ENCODE assay signal across 12 mouse cellular contexts in genomic region chr9:103691847-103692246, GRCm38 (mm10).
DNase-seq lines count a peak whose midpoint lies in the region; ATAC-seq and TF ChIP-seq lines count a peak whose summit lies in the region.
"Had no signal": no experiment of that assay in that cellular context is flagged by ENCODE, and none has a peak within 500 bp of the region (broad histone marks: within the 10 kb centered on the region; RNA-seq: fewer than 3 reads in every experiment).

No protein-coding gene starts in this region.

- 0 out of 2 replicates have a peak overlapping the region, but pooled peaks have one; percentile 8 for H3K27ac ChIP-seq in forebrain, embryonic 12.5 days
- no peak overlapping the region; the same call in 1 of the 2 replicates for H3K27ac ChIP-seq in forebrain, embryonic 15.5 days (replicated peaks)
- peak overlapping the region; percentile 32 to 79 for H3K27ac ChIP-seq in heart, embryonic 14.5 days (replicated peaks in 1 of 2; ENCODE audit: control insufficient read depth in 1 of 2, insufficient read depth in 1 of 2, low read depth in 2 of 2, low read length in 2 of 2)
- no peak overlapping the region for H3K27ac ChIP-seq in heart, adult 2 months
- H3K27ac ChIP-seq: embryonic facial prominence, embryonic 15.5 days had no signal

- H3K9ac ChIP-seq in forebrain, embryonic 12.5 days: no peak overlapping the region
- H3K9ac ChIP-seq in forebrain, embryonic 15.5 days (replicated peaks): no peak overlapping the region
- H3K9ac ChIP-seq in heart, embryonic 14.5 days (ENCODE audit: low read length): no peak overlapping the region
- no peak overlapping the region for H3K9ac ChIP-seq in heart, adult 2 months (ENCODE audit: low read depth, low read length)
- H3K9ac ChIP-seq: embryonic facial prominence, embryonic 15.5 days had no signal

- intact Hi-C loops in heart, adult 2 months (cut with DNase I): no loop called here

- H3K4me2 ChIP-seq in forebrain, embryonic 12.5 days: no peak overlapping the region
- H3K4me2 ChIP-seq in forebrain, embryonic 15.5 days (replicated peaks): no peak overlapping the region
- no peak overlapping the region for H3K4me2 ChIP-seq in heart, embryonic 14.5 days (ENCODE audit: low read length)
- H3K4me2 ChIP-seq: embryonic facial prominence, embryonic 15.5 days; liver, embryonic 11.5 days had no signal

- no peaks in the 10 kb centered on the region for H3K36me3 ChIP-seq in forebrain, embryonic 12.5 days (replicated peaks)
- H3K36me3 ChIP-seq in forebrain, embryonic 15.5 days: no peaks in the 10 kb centered on the region
- no peaks in the 10 kb centered on the region for H3K36me3 ChIP-seq in heart, embryonic 14.5 days (ENCODE audit: control insufficient read depth, insufficient read depth, low read length)
- H3K36me3 ChIP-seq in heart, adult 2 months (ENCODE audit: control insufficient read depth, insufficient read depth, low read length): no peaks in the 10 kb centered on the region
- H3K36me3 ChIP-seq: embryonic facial prominence, embryonic 15.5 days had no signal

- no peak for DNase-seq in heart, adult 2 months
- DNase-seq in right cerebral cortex, adult 18-20 months: peak; percentile 78
- DNase-seq in right cerebral cortex, postnatal 4 days: no peak
- no peak for DNase-seq in kidney, postnatal 25 days
- DNase-seq in urinary bladder, postnatal 14 days (ENCODE audit: low spot score): no peak
- DNase-seq: cerebellum, adult 18-20 months had no signal

- H3K4me1 ChIP-seq in forebrain, embryonic 12.5 days: peaks cover 19% of the 10 kb centered on the region
- H3K4me1 ChIP-seq in forebrain, embryonic 15.5 days: peaks cover 49% of the 10 kb centered on the region
- H3K4me1 ChIP-seq in heart, embryonic 14.5 days (ENCODE audit: control insufficient read depth in 2 of 2, insufficient read depth in 2 of 2, low read length in 2 of 2): peaks cover 31 to 71% of the 10 kb centered on the region in 2 experiments
- H3K4me1 ChIP-seq in heart, adult 2 months (ENCODE audit: control insufficient read depth, insufficient read depth, low read length): peaks cover 3% of the 10 kb centered on the region; the same call in 1 of the 2 replicates
- H3K4me1 ChIP-seq: megakaryocyte, embryonic 14.5 days had no signal

- TF ChIP-seq CTCF in heart, adult 2 months (IDR thresholded peaks at IDR 0.05): no peak

- H3K27me3 ChIP-seq in forebrain, embryonic 12.5 days: 0 out of 2 replicates have a peak, but pooled peaks cover 4% of the 10 kb centered on the region
- no peaks in the 10 kb centered on the region for H3K27me3 ChIP-seq in forebrain, embryonic 15.5 days
- no peaks in the 10 kb centered on the region for H3K27me3 ChIP-seq in heart, embryonic 14.5 days (ENCODE audit: control insufficient read depth, insufficient read depth, low read length)
- H3K27me3 ChIP-seq in heart, adult 2 months (ENCODE audit: control insufficient read depth, insufficient read depth, low read length): no peaks in the 10 kb centered on the region
- H3K27me3 ChIP-seq: embryonic facial prominence, embryonic 15.5 days; megakaryocyte, embryonic 14.5 days had no signal

- ATAC-seq in forebrain, embryonic 12.5 days (ENCODE audit: low FRiP score): no peak
- ATAC-seq in forebrain, embryonic 15.5 days (replicated peaks): no peak
- ATAC-seq in heart, embryonic 14.5 days (ENCODE audit: insufficient number of reproducible peaks, insufficient read depth, low FRiP score, low read depth): no peak

- no peaks in the 10 kb centered on the region for H3K79me2 ChIP-seq in heart, adult 2 months (replicated peaks; ENCODE audit: control insufficient read depth, insufficient read depth, low read length)

- TF ChIP-seq EP300 in heart, adult 2 months (IDR thresholded peaks at IDR 0.05; ENCODE audit: insufficient read depth, low read depth, low read length): no peak

- H3K9me3 ChIP-seq in forebrain, embryonic 12.5 days: no peaks in the 10 kb centered on the region
- H3K9me3 ChIP-seq in forebrain, embryonic 15.5 days: no peaks in the 10 kb centered on the region
- H3K9me3 ChIP-seq in heart, embryonic 14.5 days (ENCODE audit: control insufficient read depth, low read length): peaks cover 3% of the 10 kb centered on the region; the same call in 1 of the 2 replicates
- H3K9me3 ChIP-seq: embryonic facial prominence, embryonic 15.5 days had no signal

- no peak for TF ChIP-seq POLR2A in heart, adult 2 months (IDR thresholded peaks at IDR 0.05; ENCODE audit: insufficient read depth, low read depth, low read length)

- WGBS in forebrain, embryonic 12.5 days: 88% methylated on average over 9 of the region's 9 CpGs
- whole genome bisulfite sequencing in forebrain, embryonic 15.5 days: 66% methylated on average over 9 of the region's 9 CpGs
- 69% methylated on average over 9 of the region's 9 CpGs for WGBS in heart, embryonic 14.5 days
- 87% methylated on average over 9 of the region's 9 CpGs for WGBS in heart, adult 2 months

- H3K4me3 ChIP-seq in forebrain, embryonic 12.5 days (replicated peaks): no peak overlapping the region
- H3K4me3 ChIP-seq in forebrain, embryonic 15.5 days: no peak overlapping the region
- no peak overlapping the region for H3K4me3 ChIP-seq in heart, embryonic 14.5 days (ENCODE audit: control insufficient read depth in 1 of 2, insufficient read depth in 1 of 2, low read depth in 1 of 2, low read length in 2 of 2)
- no peak overlapping the region for H3K4me3 ChIP-seq in heart, adult 2 months
- H3K4me3 ChIP-seq: embryonic facial prominence, embryonic 15.5 days; megakaryocyte, embryonic 14.5 days had no signal

Comparison
In these comparisons a context has a peak if more than half of its experiments do, and no peak if none do; other contexts are left out.
1. H3K27ac ChIP-seq: peak in forebrain, embryonic 12.5 days (single experiment) and heart, embryonic 14.5 days (2 of 2); none in forebrain, embryonic 15.5 days (single experiment) and heart, adult 2 months (single experiment).